Mouse (Mus musculus): ENCODE measurements around the gene Nt5dc3.

The Nt5dc3 gene

DNA sequence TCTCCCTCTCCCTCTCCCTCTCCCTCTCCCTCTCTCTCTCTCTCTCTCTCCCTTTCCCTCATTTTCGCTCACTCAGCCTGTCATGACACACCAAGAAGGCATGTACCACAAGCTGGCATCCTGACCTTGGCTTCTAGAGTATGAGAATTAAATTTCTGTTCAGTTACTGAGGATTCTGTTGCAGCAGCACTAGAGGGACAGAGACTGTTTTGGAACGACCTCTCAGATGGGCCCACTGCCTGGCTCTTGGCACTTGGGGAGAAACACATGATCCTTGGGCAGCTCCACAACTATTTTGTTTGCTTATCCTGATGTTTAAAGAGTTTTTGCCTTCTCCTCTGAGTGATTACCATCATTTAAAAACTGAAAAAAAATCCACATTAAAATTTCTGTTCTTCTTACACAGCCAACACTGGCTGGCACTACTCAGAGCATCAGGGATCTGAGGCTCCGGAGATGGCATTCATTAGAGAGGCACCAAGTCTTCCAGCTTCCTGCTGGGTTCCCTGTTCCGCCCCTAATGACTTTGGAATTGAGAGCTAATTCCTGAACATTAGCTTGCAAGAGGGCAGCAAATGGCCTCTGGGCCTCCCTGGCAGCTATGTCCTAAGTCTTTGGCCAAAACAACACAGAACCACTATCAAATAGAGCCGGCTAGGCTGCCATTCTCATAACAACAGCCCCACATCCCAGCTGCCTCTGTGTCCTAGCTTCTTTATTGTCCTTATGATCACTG is 101.4 kb downstream of the Nt5dc3 start:
- ChIA-PET POLR2A (interaction anchor here in 2 of 4 experiments (1.0 to 1.7 kb wide), 3 partner anchors 13 to 136 kb away, joined by 3 to 5 read pairs (median 3); no protein-coding TSS in a partner anchor), CTCF (interaction anchor here in 2 of 4 experiments (0.6 to 1.0 kb wide), 3 partner anchors 11 to 96 kb away, joined by 3 read pairs; no protein-coding TSS in a partner anchor)

GRCm38 (mm10) chr10:86881448-86881847 is 102.6 kb downstream of the Nt5dc3 start:
- CTCF ChIA-PET = no interaction called here
- POLR2A ChIA-PET = no interaction called here

DNA sequence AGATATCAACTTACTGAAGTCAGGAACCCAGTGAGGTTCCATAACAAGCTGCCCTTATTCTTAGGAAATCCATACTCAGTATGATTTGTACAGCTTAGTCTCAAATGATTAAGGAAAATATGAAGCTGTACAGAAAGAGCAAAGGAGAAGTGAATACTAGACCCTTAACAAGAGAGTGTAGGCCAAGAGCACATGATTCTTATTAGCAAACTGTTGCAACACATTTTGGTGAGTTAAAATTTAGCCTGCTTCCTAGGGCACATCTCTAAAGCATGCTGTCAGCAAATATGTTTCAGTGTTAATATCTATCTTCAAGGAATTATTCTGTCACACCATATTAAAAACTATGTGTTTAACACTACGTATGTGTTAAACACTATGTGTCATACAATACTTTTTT is 107.6 kb downstream of the Nt5dc3 start:
- POLR2A ChIA-PET = no interaction called here

More for the DNA sequence above, 107.6 kb downstream of the Nt5dc3 start:
- CTCF ChIA-PET = no interaction called here

Data from embryonic stem cell, embryonic (primary cell).